ENCODE assay signal across 23 mouse cellular contexts in the genomic region with DNA sequence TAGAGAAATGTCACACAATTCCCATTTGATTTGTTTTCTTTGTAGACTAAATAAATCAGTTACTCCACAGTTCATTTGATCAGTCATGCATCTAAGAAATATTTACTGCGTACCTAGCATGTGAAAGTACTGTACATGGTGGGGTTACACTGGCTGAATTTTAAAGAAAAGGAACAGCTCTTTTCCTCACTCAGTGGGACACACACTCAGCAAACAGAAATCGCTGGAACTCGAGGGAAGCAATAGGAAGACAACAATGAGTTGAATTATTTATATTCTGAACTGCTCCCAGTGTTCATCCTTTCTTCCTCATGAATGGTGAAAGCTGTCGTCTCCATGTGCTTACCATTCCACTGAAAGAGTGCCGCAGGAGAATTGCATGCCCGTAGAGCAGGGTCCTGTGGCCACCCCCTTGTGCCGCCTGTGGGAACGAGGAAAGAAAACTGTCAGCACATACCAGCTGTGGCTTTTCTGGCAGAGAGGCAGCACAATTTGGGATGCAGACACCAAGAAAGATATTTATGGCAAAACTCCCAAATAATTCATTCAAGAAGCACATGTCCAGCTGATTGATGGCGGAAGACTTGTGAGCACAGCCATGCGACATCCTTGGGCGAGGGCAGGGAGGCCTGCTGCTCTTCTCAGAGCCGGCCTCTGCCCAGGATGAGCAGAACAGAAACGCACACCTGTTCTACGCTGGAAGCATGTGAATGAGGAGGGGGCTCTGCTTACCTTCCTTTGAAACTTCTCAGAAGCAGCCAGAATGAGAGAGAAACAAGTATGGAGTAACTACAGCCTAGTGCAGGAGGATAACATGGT.
DNase-seq lines count a peak whose midpoint lies in the region; ATAC-seq lines count a peak whose summit lies in the region.
"Had no signal": no experiment of that assay in that cellular context is flagged by ENCODE, and none has a peak within 500 bp of the region (broad histone marks: within the 10 kb centered on the region; RNA-seq: fewer than 3 reads in every experiment).

No protein-coding gene starts in this region.

- H3K36me3 ChIP-seq in embryonic facial prominence, embryonic 14.5 days (ENCODE audit: control insufficient read depth, insufficient read depth, low read length), result no peaks in the 10 kb centered on the region
- H3K36me3 ChIP-seq in embryonic facial prominence, embryonic 10.5 days (replicated peaks), result no peaks in the 10 kb centered on the region
- no peaks in the 10 kb centered on the region for H3K36me3 ChIP-seq in midbrain, embryonic 11.5 days (ENCODE audit: control insufficient read depth, insufficient read depth, low read length)
- H3K36me3 ChIP-seq in midbrain, embryonic 10.5 days, result no peaks in the 10 kb centered on the region
- H3K36me3 ChIP-seq in midbrain, embryonic 13.5 days, result no peaks in the 10 kb centered on the region
- H3K36me3 ChIP-seq in neural tube, embryonic 14.5 days (ENCODE audit: control insufficient read depth, insufficient read depth, low read length), result no peaks in the 10 kb centered on the region
- H3K36me3 ChIP-seq: heart, embryonic 12.5 days; kidney, embryonic 15.5 days; liver, embryonic 15.5 days; midbrain, embryonic 12.5 days had no signal

- no peaks in the 10 kb centered on the region for H3K4me1 ChIP-seq in embryonic facial prominence, embryonic 14.5 days (ENCODE audit: control insufficient read depth, insufficient read depth, low read length)
- no peaks in the 10 kb centered on the region for H3K4me1 ChIP-seq in embryonic facial prominence, embryonic 10.5 days
- H3K4me1 ChIP-seq in midbrain, embryonic 11.5 days (ENCODE audit: control insufficient read depth, insufficient read depth, low read length), result no peaks in the 10 kb centered on the region
- peaks cover 6% of the 10 kb centered on the region; the same call in 1 of the 2 replicates for H3K4me1 ChIP-seq in midbrain, embryonic 10.5 days
- peaks cover 9% of the 10 kb centered on the region for H3K4me1 ChIP-seq in midbrain, embryonic 13.5 days (replicated peaks)
- H3K4me1 ChIP-seq in neural tube, embryonic 14.5 days (ENCODE audit: control insufficient read depth, insufficient read depth, low read length), result 0 out of 2 replicates have a peak, but pooled peaks cover 2% of the 10 kb centered on the region
- H3K4me1 ChIP-seq: heart, embryonic 12.5 days; kidney, embryonic 15.5 days; liver, embryonic 15.5 days had no signal

- H3K4me2 ChIP-seq in embryonic facial prominence, embryonic 14.5 days (ENCODE audit: low read depth, low read length), result no peak overlapping the region
- H3K4me2 ChIP-seq in midbrain, embryonic 11.5 days, result no peak overlapping the region
- no peak overlapping the region for H3K4me2 ChIP-seq in midbrain, embryonic 13.5 days (replicated peaks)
- H3K4me2 ChIP-seq in neural tube, embryonic 14.5 days (ENCODE audit: low read depth, low read length), result no peak overlapping the region
- H3K4me2 ChIP-seq: heart, embryonic 12.5 days; kidney, embryonic 15.5 days; liver, embryonic 15.5 days; midbrain, embryonic 12.5 days had no signal

- no peak for ATAC-seq in embryonic facial prominence, embryonic 14.5 days (ENCODE audit: low read depth)
- 0 out of 2 replicates have a peak, but pooled peaks have one; percentile 44 for ATAC-seq in midbrain, embryonic 11.5 days (ENCODE audit: low FRiP score)
- peak; percentile 67; the same call in 1 of the 2 replicates for ATAC-seq in midbrain, embryonic 13.5 days
- peak; percentile 66; the same call in 1 of the 2 replicates for ATAC-seq in neural tube, embryonic 14.5 days (ENCODE audit: low read depth)
- no peak for ATAC-seq in erythroid progenitor cell, adult 5-6 weeks (replicated peaks; ENCODE audit: low FRiP score, poor library complexity, severe bottlenecking)
- ATAC-seq: CD4-positive, CD25-positive, alpha-beta regulatory T cell, adult 4 months; intestine, postnatal 0 days; Patski had no signal

- no peak overlapping the region for H3K9ac ChIP-seq in embryonic facial prominence, embryonic 14.5 days (ENCODE audit: low read depth, low read length)
- no peak overlapping the region for H3K9ac ChIP-seq in midbrain, embryonic 11.5 days (ENCODE audit: low read length)
- no peak overlapping the region for H3K9ac ChIP-seq in midbrain, embryonic 13.5 days (replicated peaks)
- no peak overlapping the region for H3K9ac ChIP-seq in neural tube, embryonic 14.5 days (replicated peaks; ENCODE audit: low read depth, low read length)
- H3K9ac ChIP-seq: heart, embryonic 12.5 days; kidney, embryonic 15.5 days; liver, embryonic 15.5 days; midbrain, embryonic 12.5 days had no signal

- WGBS in embryonic facial prominence, embryonic 14.5 days, result 78% methylated on average over 14 of the region's 14 CpGs
- 90% methylated on average over 14 of the region's 14 CpGs for WGBS in embryonic facial prominence, embryonic 10.5 days
- 84% methylated on average over 14 of the region's 14 CpGs for WGBS in midbrain, embryonic 11.5 days
- 88% methylated on average over 14 of the region's 14 CpGs for WGBS in midbrain, embryonic 10.5 days
- WGBS in midbrain, embryonic 13.5 days, result 65% methylated on average over 14 of the region's 14 CpGs
- WGBS in neural tube, embryonic 14.5 days, result 40% methylated on average over 14 of the region's 14 CpGs

- no peaks in the 10 kb centered on the region for H3K9me3 ChIP-seq in embryonic facial prominence, embryonic 14.5 days (ENCODE audit: control insufficient read depth, low read length)
- no peaks in the 10 kb centered on the region for H3K9me3 ChIP-seq in embryonic facial prominence, embryonic 10.5 days
- H3K9me3 ChIP-seq in midbrain, embryonic 11.5 days (ENCODE audit: control insufficient read depth, low read length), result no peaks in the 10 kb centered on the region
- no peaks in the 10 kb centered on the region for H3K9me3 ChIP-seq in midbrain, embryonic 10.5 days (replicated peaks)
- H3K9me3 ChIP-seq in midbrain, embryonic 13.5 days, result no peaks in the 10 kb centered on the region
- H3K9me3 ChIP-seq in neural tube, embryonic 14.5 days (ENCODE audit: control insufficient read depth, low read length), result no peaks in the 10 kb centered on the region
- H3K9me3 ChIP-seq: heart, embryonic 12.5 days; kidney, embryonic 15.5 days; liver, embryonic 15.5 days; midbrain, embryonic 12.5 days had no signal

- H3K27ac ChIP-seq in embryonic facial prominence, embryonic 14.5 days (replicated peaks; ENCODE audit: low read depth, low read length), result no peak overlapping the region
- H3K27ac ChIP-seq in embryonic facial prominence, embryonic 10.5 days (replicated peaks), result no peak overlapping the region
- no peak overlapping the region for H3K27ac ChIP-seq in midbrain, embryonic 11.5 days (ENCODE audit: low read depth, low read length)
- H3K27ac ChIP-seq in midbrain, embryonic 10.5 days (replicated peaks), result no peak overlapping the region
- no peak overlapping the region for H3K27ac ChIP-seq in midbrain, embryonic 13.5 days
- no peak overlapping the region for H3K27ac ChIP-seq in neural tube, embryonic 14.5 days (ENCODE audit: low read depth, low read length)
- H3K27ac ChIP-seq: kidney, embryonic 15.5 days; liver, embryonic 15.5 days; macrophage; midbrain, embryonic 12.5 days had no signal

- no peaks in the 10 kb centered on the region for H3K27me3 ChIP-seq in embryonic facial prominence, embryonic 14.5 days (replicated peaks; ENCODE audit: control insufficient read depth, insufficient read depth, low read length)
- H3K27me3 ChIP-seq in embryonic facial prominence, embryonic 10.5 days (replicated peaks; ENCODE audit: low read depth, poor library complexity, severe bottlenecking), result no peaks in the 10 kb centered on the region
- no peaks in the 10 kb centered on the region for H3K27me3 ChIP-seq in midbrain, embryonic 11.5 days (ENCODE audit: control insufficient read depth, insufficient read depth, low read length)
- H3K27me3 ChIP-seq in midbrain, embryonic 10.5 days (ENCODE audit: low read depth, poor library complexity, severe bottlenecking), result no peaks in the 10 kb centered on the region
- H3K27me3 ChIP-seq in midbrain, embryonic 13.5 days, result no peaks in the 10 kb centered on the region
- H3K27me3 ChIP-seq in neural tube, embryonic 14.5 days (ENCODE audit: control insufficient read depth, insufficient read depth, low read length), result no peaks in the 10 kb centered on the region
- H3K27me3 ChIP-seq: heart, embryonic 12.5 days; kidney, embryonic 15.5 days; liver, embryonic 15.5 days; midbrain, embryonic 12.5 days had no signal

- no peak overlapping the region for H3K4me3 ChIP-seq in embryonic facial prominence, embryonic 14.5 days (ENCODE audit: low read depth, low read length)
- no peak overlapping the region for H3K4me3 ChIP-seq in embryonic facial prominence, embryonic 10.5 days
- no peak overlapping the region for H3K4me3 ChIP-seq in midbrain, embryonic 11.5 days (ENCODE audit: low read depth, low read length)
- no peak overlapping the region for H3K4me3 ChIP-seq in midbrain, embryonic 10.5 days
- no peak overlapping the region for H3K4me3 ChIP-seq in midbrain, embryonic 13.5 days (replicated peaks)
- H3K4me3 ChIP-seq in neural tube, embryonic 14.5 days (ENCODE audit: low read depth, low read length), result no peak overlapping the region
- H3K4me3 ChIP-seq: heart, embryonic 12.5 days; kidney, embryonic 15.5 days; liver, embryonic 15.5 days; midbrain, embryonic 12.5 days had no signal

- DNase-seq in embryonic facial prominence, embryonic 14.5 days (ENCODE audit: low spot score), result peak; percentile 26
- no peak for DNase-seq in embryonic facial prominence, embryonic 10.5 days (ENCODE audit: low spot score)
- DNase-seq in midbrain, embryonic 11.5 days (ENCODE audit: low spot score, missing footprints), result no peak
- no peak for DNase-seq in midbrain, embryonic 10.5 days (ENCODE audit: low spot score)
- no peak for DNase-seq in adrenal gland, adult (ENCODE audit: inconsistent age in 2 of 2, low spot score in 1 of 2)
- DNase-seq: adrenal gland, postnatal 14 days; cerebellum, adult 18-20 months; cerebellum, postnatal 25 days; heart, adult 11 months; kidney, postnatal 4 days; right cerebral cortex, postnatal 4 days; thymus, adult 2 months had no signal

Comparison
In these comparisons a context has a peak if more than half of its experiments do, and no peak if none do; other contexts are left out.
1. ATAC-seq: peak in midbrain, embryonic 11.5 days (single experiment), midbrain, embryonic 13.5 days (single experiment) and neural tube, embryonic 14.5 days (single experiment); none in embryonic facial prominence, embryonic 14.5 days (single experiment) and erythroid progenitor cell, adult 5-6 weeks (single experiment).